Mouse (Mus musculus): ENCODE measurements at regions not wholly inside any gene's neighbourhood (a gene's known extent, or its start where the extent isn't known, plus 50 kb on each side); places are given as distances from the start of the nearest gene placed in this dataset.

- no peak for DNase-seq
These were observed 58.5 kb upstream of the Top1 start for GRCm38 (mm10) chr2:160587015-160587835.

- DNase-seq = no peak
These were observed 57.3 kb upstream of the Top1 start for GRCm38 (mm10) chr2:160588401-160588800.

- DNase-seq = no peak
These were observed 55.3 kb upstream of the Top1 start for GRCm38 (mm10) chr2:160590209-160590910.

- no peak for DNase-seq
These were observed 54.1 kb upstream of the Top1 start for GRCm38 (mm10) chr2:160591446-160592180.

DNA sequence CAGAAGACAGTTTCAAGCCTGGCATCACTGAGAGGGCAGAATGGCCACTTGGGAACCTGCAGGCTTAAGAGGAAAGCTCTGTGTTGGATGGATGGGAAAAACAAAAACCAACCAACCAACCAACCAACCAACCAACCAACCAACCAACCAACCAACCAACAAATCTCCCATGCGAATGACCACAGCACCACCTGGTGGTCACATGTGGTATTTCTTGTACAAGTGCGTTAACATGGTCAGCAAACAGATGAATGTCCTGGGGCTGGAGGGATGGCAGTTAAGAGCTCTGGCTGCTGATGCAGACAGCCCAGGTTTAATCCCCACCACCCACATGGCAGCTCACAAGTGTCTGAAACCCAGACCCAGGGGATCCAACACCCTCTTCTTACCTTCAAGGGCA lies 52.7 kb upstream of the Top1 start:
- peak; percentile 28 to 73 for DNase-seq

Data from kidney, adult 8-10 months (tissue).